Mouse (Mus musculus) megakaryocyte, embryonic 14.5 days (primary cell): ENCODE measurements around the gene Ttc21b.

Experiments used
- FLI1 ChIP-seq: IDR thresholded peaks from 2 replicates; pipeline ENCODE4 v1.6.1; 2012; ENCODE audit warnings: low read length, inconsistent platforms, mixed read lengths
- GATA1 ChIP-seq: IDR thresholded peaks from 3 replicates; pipeline ENCODE4 v1.6.1; 2012; ENCODE audit warnings: mixed read lengths, low read length, inconsistent platforms, borderline replicate concordance

GRCm38 (mm10) chr2:66240334-66240733 lies 16.1 kb downstream of the Ttc21b start:
- no peak for TF ChIP-seq GATA1
- TF ChIP-seq FLI1, result no peak
